Mouse (Mus musculus) olfactory bulb, adult 2 months (tissue): ENCODE data around the gene Arhgap29.

Experiments
- CTCF ChIP-seq: fragments of 200-500 bp; IDR thresholded peaks from 2 replicates; pipeline ENCODE4 v1.5.1; 2012; ENCODE audit warnings: low read depth, mild to moderate bottlenecking, low read length, moderate library complexity; ENCODE audit not compliant: insufficient read depth
- POLR2A ChIP-seq: fragments of 200-500 bp; IDR thresholded peaks from 2 replicates; pipeline ENCODE4 v1.6.1; 2012; ENCODE audit warnings: mild to moderate bottlenecking, low read depth, low read length, moderate library complexity; ENCODE audit not compliant: insufficient read depth

GRCm38 (mm10) chr3:121950139-121950538 is 2.2 kb upstream of the Arhgap29 start:
- TF ChIP-seq CTCF, result no peak
- TF ChIP-seq POLR2A, result no peak
